Mouse (Mus musculus): ENCODE measurements at regions not wholly inside any gene's neighbourhood (a gene's known extent, or its start where the extent isn't known, plus 50 kb on each side); places are given as distances from the start of the nearest gene placed in this dataset.

DNA sequence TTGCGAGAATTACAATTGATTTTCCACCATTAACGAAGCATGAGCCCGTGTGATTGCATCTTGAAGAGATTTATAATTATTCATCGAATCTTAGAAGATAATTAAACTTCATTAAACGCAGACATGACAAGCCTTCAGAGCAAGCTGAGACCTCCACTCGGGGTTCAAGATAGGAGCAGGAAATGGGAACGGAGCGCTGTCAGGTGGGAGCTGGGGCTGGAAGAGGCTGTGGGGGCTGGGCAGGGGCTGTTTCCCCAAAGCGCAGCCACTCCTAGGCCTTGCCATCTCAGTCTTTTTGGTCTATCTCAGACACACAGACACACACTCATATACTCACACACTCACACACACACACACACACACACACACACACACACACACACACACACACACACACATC, 52.6 kb upstream of the Disp3 start:
- H3K27ac ChIP-seq (replicated peaks; ENCODE audit: low read depth, low read length), result no peak overlapping the region
- 81% methylated on average over 9 of the region's 9 CpGs for WGBS
- no peak overlapping the region for H3K4me3 ChIP-seq (ENCODE audit: low read depth, low read length)

GRCm38 (mm10) chr4:148337890-148338880, 50.4 kb upstream of the Disp3 start:
- H3K36me3 ChIP-seq (ENCODE audit: control insufficient read depth, insufficient read depth, low read length), result no peaks in the 10 kb centered on the region
- ATAC-seq (ENCODE audit: insufficient number of reproducible peaks, low FRiP score, low TSS enrichment, low read depth), result no peak
- no peak overlapping the region for H3K4me2 ChIP-seq (ENCODE audit: low read depth, severe bottlenecking)
- H3K4me1 ChIP-seq (ENCODE audit: control insufficient read depth, insufficient read depth, low read length), result 0 out of 2 replicates have a peak, but pooled peaks cover 2% of the 10 kb centered on the region
- H3K9ac ChIP-seq (ENCODE audit: low read length), result no peak overlapping the region
- no peak overlapping the region for H3K27ac ChIP-seq (replicated peaks; ENCODE audit: low read depth, low read length)
- peak; percentile 38 for DNase-seq (ENCODE audit: low spot score)
- H3K9me3 ChIP-seq (ENCODE audit: control insufficient read depth, low read length), result no peaks in the 10 kb centered on the region
- no peak overlapping the region for H3K4me3 ChIP-seq (ENCODE audit: low read depth, low read length)
- WGBS, result 68% methylated on average over 13 of the region's 13 CpGs
- H3K27me3 ChIP-seq (ENCODE audit: control insufficient read depth, insufficient read depth, low read length), result no peaks in the 10 kb centered on the region

More for the DNA sequence above, 52.6 kb upstream of the Disp3 start:
- H3K4me2 ChIP-seq (ENCODE audit: low read depth, severe bottlenecking), result no peak overlapping the region
- no peaks in the 10 kb centered on the region for H3K4me1 ChIP-seq (ENCODE audit: control insufficient read depth, insufficient read depth, low read length)
- no peaks in the 10 kb centered on the region for H3K27me3 ChIP-seq (ENCODE audit: control insufficient read depth, insufficient read depth, low read length)
- ATAC-seq (ENCODE audit: insufficient number of reproducible peaks, low FRiP score, low TSS enrichment, low read depth) (no peak), DNase-seq (ENCODE audit: low spot score) (no peak)
- no peaks in the 10 kb centered on the region for H3K36me3 ChIP-seq (ENCODE audit: control insufficient read depth, insufficient read depth, low read length)
- no peak overlapping the region for H3K9ac ChIP-seq (ENCODE audit: low read length)
- H3K9me3 ChIP-seq (ENCODE audit: control insufficient read depth, low read length), result no peaks in the 10 kb centered on the region

All from limb, embryonic 11.5 days (tissue).